Mouse (Mus musculus) G1E-ER4 (cell line): ENCODE data around the gene Vnn1. TPM values are rescaled to one million over a fixed set of nuclear protein-coding genes. Genes with fewer than 3 reads are reported as not detected.

Experiments
- GATA1 ChIP-seq: IDR thresholded peaks from one replicate; pipeline ENCODE4 v1.8.0; 2012; ENCODE audit warnings: low read length, inconsistent platforms
- polyA plus RNA-seq: library from polyadenylated mRNA; stranded (reverse); fragments of >175 nt; gene quantifications from 2 replicates; pipeline ENCODE4 v1.2.3, GENCODE M21; 2012

Gene Vnn1
- polyA plus RNA-seq, 1 experiment: not detected

- no peak for TF ChIP-seq GATA1
Observed at GRCm38 (mm10) chr10:23948026-23948425, 53.5 kb downstream of the Vnn1 start.

GRCm38 (mm10) chr10:23949508-23950005 lies 55.1 kb downstream of the Vnn1 start, which contains the start of gene Taar3:
Taar3 (plus strand) TSS chr10:23949558.
- TF ChIP-seq GATA1: no peak

- no peak for TF ChIP-seq GATA1
Observed at GRCm38 (mm10) chr10:23951714-23952113, 57.2 kb downstream of the Vnn1 start.

Other genes starting within 250 kb of the Vnn1 start
- 671 and 1,310 TPM in 2 replicates for gene Rps12, start 107.4 kb upstream of the Vnn1 start, polyA plus RNA-seq
- not detected in 2 replicates for gene Slc18b1, start 97.7 kb upstream of the Vnn1 start, polyA plus RNA-seq
- not detected in 2 replicates for gene Vnn3, start 43.2 kb upstream of the Vnn1 start, polyA plus RNA-seq
- gene Taar1, start 25.7 kb downstream of the Vnn1 start, polyA plus RNA-seq: not detected in 2 replicates
- not detected in 2 replicates for gene Taar2, start 43.9 kb downstream of the Vnn1 start, polyA plus RNA-seq
- not detected in 2 replicates for gene Taar3, start 54.9 kb downstream of the Vnn1 start, polyA plus RNA-seq
- not detected in 2 replicates for gene Taar4, start 65.8 kb downstream of the Vnn1 start, polyA plus RNA-seq
- not detected in 2 replicates for gene Taar5, start 76.0 kb downstream of the Vnn1 start, polyA plus RNA-seq
- not detected in 2 replicates for gene Taar6, start 91.0 kb downstream of the Vnn1 start, polyA plus RNA-seq
- not detected in 2 replicates for gene Taar7a, start 98.8 kb downstream of the Vnn1 start, polyA plus RNA-seq
- not detected in 2 replicates for gene Taar7b, start 105.3 kb downstream of the Vnn1 start, polyA plus RNA-seq
- gene Taar7d, start 132.5 kb downstream of the Vnn1 start, polyA plus RNA-seq: not detected in 2 replicates
- gene Taar7e, start 142.9 kb downstream of the Vnn1 start, polyA plus RNA-seq: not detected in 2 replicates
- not detected in 2 replicates for gene Taar7f, start 154.8 kb downstream of the Vnn1 start, polyA plus RNA-seq
- gene Taar8a, start 181.8 kb downstream of the Vnn1 start, polyA plus RNA-seq: not detected in 2 replicates
- not detected in 2 replicates for gene Taar8b, start 197.6 kb downstream of the Vnn1 start, polyA plus RNA-seq
- gene Taar8c, start 207.2 kb downstream of the Vnn1 start, polyA plus RNA-seq: not detected in 2 replicates
- gene Taar9, start 214.8 kb downstream of the Vnn1 start, polyA plus RNA-seq: not detected in 2 replicates